Mouse (Mus musculus) heart, embryonic 11.5 days (tissue): ENCODE data around the gene Stk38l. TPM values are rescaled to one million over a fixed set of nuclear protein-coding genes. Genes with fewer than 3 reads are reported as not detected.

ENCODE experiments used
- ATAC-seq: fragments of 200-750 bp; cut with Nextera tagmentation; replicated peaks from 2 replicates; pipeline ENCODE4 v1.8.0; 2017; ENCODE audit warnings: moderate library complexity; ENCODE audit not compliant: insufficient number of reproducible peaks, low FRiP score, low TSS enrichment
- H3K27ac ChIP-seq: fragments of 300-500 bp; sonication (generic); 2 replicates; pipeline ENCODE4 v1.5.1; 2014; ENCODE audit warnings: mild to moderate bottlenecking, low read depth, low read length
- H3K27me3 ChIP-seq: fragments of 300-500 bp; sonication (generic); 2 replicates; pipeline ENCODE4 v1.6.1; 2014; ENCODE audit warnings: mild to moderate bottlenecking, low read length, mixed read lengths; ENCODE audit not compliant: control insufficient read depth, insufficient read depth
- H3K36me3 ChIP-seq: fragments of 300-500 bp; sonication (generic); 2 replicates; pipeline ENCODE4 v1.6.1; 2014; ENCODE audit warnings: mild to moderate bottlenecking, low read length, moderate library complexity, mixed read lengths; ENCODE audit not compliant: control insufficient read depth, insufficient read depth
- H3K4me1 ChIP-seq: fragments of 300-500 bp; sonication (generic); 2 replicates; pipeline ENCODE4 v1.6.1; 2014; ENCODE audit warnings: low read length; ENCODE audit not compliant: control insufficient read depth, insufficient read depth
- H3K4me2 ChIP-seq: fragments of 300-500 bp; sonication (generic); 2 replicates; pipeline ENCODE4 v1.6.1; 2014; ENCODE audit warnings: mild to moderate bottlenecking, moderate library complexity
- H3K4me3 ChIP-seq: fragments of 300-500 bp; sonication (generic); 2 replicates; pipeline ENCODE4 v1.5.1; 2014; ENCODE audit warnings: low read depth, low read length
- H3K9ac ChIP-seq: fragments of 300-500 bp; sonication (generic); 2 replicates; pipeline ENCODE4 v1.6.1; 2014; ENCODE audit warnings: mild to moderate bottlenecking, low read depth, low read length, moderate library complexity
- H3K9me3 ChIP-seq: fragments of 300-500 bp; sonication (generic); replicated peaks from 2 replicates; pipeline ENCODE4 v1.6.1; 2016; ENCODE audit warnings: low read length; ENCODE audit not compliant: control insufficient read depth
- WGBS: fragments of 180-500 bp; shearing (Covaris S2); extraction: QIAGEN DNeasy Blood & Tissue Kit; methylation state at CpG from one replicate; pipeline ENCODE4 v1.1.7; 2014; ENCODE audit not compliant: insufficient replicate concordance; 5-methylcytosine and 5-hydroxymethylcytosine counted together
- polyA plus RNA-seq: library from polyadenylated mRNA; unstranded; fragments of >200 nt; fragmentation: Nextera tagmentation; extraction: Ambion mirVana; gene quantifications from 2 replicates; pipeline ENCODE4 v1.2.1, GENCODE M21; 2014

The Stk38l gene
- polyA plus RNA-seq, 1 experiment from 2014 or later = 42.4 TPM

- Histone ChIP-seq H3K4me1 (no peaks in the 10 kb centered on the region), H3K27me3 (no peaks in the 10 kb centered on the region), H3K9ac (no peak overlapping the region), H3K4me2 (no peak overlapping the region), H3K4me3 (no peak overlapping the region), H3K9me3 (no peaks in the 10 kb centered on the region), H3K27ac (no peak overlapping the region), H3K36me3 (no peaks in the 10 kb centered on the region)
- 59% methylated on average over 1 of the region's 1 CpGs for WGBS
- ATAC-seq = no peak
Observed at GRCm38 (mm10) chr6:146825487-146825773, 100.6 kb downstream of the Stk38l start.

Other genes starting within 250 kb of the Stk38l start
- gene Itpr2, start 222.8 kb upstream of the Stk38l start, polyA plus RNA-seq = 31.3 and 33.6 TPM in 2 replicates
- gene Fgfr1op2, start 147.8 kb upstream of the Stk38l start, polyA plus RNA-seq = 92.8 and 93.4 TPM in 2 replicates
- gene Ints13, start 147.2 kb upstream of the Stk38l start, polyA plus RNA-seq = 51.8 and 56.3 TPM in 2 replicates
- 129 and 133 TPM in 2 replicates for gene Med21, start 82.4 kb upstream of the Stk38l start, polyA plus RNA-seq
- 39.9 and 48.3 TPM in 2 replicates for gene Tm7sf3, start 82.2 kb upstream of the Stk38l start, polyA plus RNA-seq
- gene Arntl2, start 71.1 kb downstream of the Stk38l start, polyA plus RNA-seq = 1.9 and 3.3 TPM in 2 replicates
- not detected in 2 replicates for gene Smco2, start 125.1 kb downstream of the Stk38l start, polyA plus RNA-seq
- gene Ppfibp1, start 163.5 kb downstream of the Stk38l start, polyA plus RNA-seq = 78.0 and 86.2 TPM in 2 replicates
- gene 1700034J05Rik, start 229.4 kb downstream of the Stk38l start, polyA plus RNA-seq = 0.21 and 0.42 TPM in 2 replicates